Mouse (Mus musculus): ENCODE results near the gene Gng3. TPM values are rescaled to one million over a fixed set of nuclear protein-coding genes. Genes with fewer than 3 reads are reported as not detected.

The Gng3 gene
- total and polyA plus RNA-seq, 2 experiments from 2014 or later = 119 to 746 TPM

DNA sequence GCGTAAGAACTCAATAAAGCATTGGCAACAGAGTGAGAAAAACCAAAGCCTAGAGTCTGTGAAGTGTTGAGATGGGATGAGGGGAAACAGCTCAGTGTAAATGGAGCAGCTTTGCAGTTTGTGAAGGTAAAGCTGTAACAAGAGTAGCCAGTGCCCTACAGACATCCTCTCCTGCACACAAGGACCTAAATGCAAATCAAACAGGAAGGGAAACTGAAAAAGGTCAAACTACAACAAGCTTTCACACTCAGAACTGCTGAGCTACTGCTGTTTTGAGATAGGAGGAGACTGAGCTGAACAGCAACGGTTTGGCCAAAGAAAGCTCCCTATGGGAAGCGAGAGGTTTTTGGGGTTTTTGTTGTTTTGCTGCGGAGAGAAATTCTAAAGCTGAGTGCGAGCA, 32.2 kb downstream of the Gng3 start:
- DNase-seq (ENCODE audit: low spot score) (no peak), ATAC-seq (ENCODE audit: low FRiP score) (no peak)
- peaks cover 28% of the 10 kb centered on the region for H3K36me3 ChIP-seq (ENCODE audit: insufficient read depth, low read length)
- WGBS = 92% methylated on average over 5 of the region's 5 CpGs
- H3K9me3 ChIP-seq (ENCODE audit: low read length) = no peaks in the 10 kb centered on the region
- H3K4me3 ChIP-seq (ENCODE audit: low read depth, low read length) = no peak overlapping the region
- TF ChIP-seq CTCF (IDR thresholded peaks at IDR 0.05) = no peak
- no peak overlapping the region for H3K9ac ChIP-seq (replicated peaks; ENCODE audit: low read length, poor library complexity, severe bottlenecking)
- H3K4me2 ChIP-seq (ENCODE audit: low read depth, low read length, poor library complexity, severe bottlenecking) = no peak overlapping the region
- H3K27ac ChIP-seq (ENCODE audit: low read depth, low read length) = no peak overlapping the region
- peaks cover 5% of the 10 kb centered on the region; the same call in 1 of the 2 replicates for H3K4me1 ChIP-seq (ENCODE audit: insufficient read depth, low read length)
- no peaks in the 10 kb centered on the region for H3K27me3 ChIP-seq (ENCODE audit: insufficient read depth, low read length)

GRCm38 (mm10) chr19:8803879-8804660, 34.9 kb downstream of the Gng3 start:
- Histone ChIP-seq H3K9me3 (ENCODE audit: low read length) (no peaks in the 10 kb centered on the region), H3K36me3 (ENCODE audit: insufficient read depth, low read length) (peaks cover 14% of the 10 kb centered on the region), H3K27me3 (ENCODE audit: insufficient read depth, low read length) (no peaks in the 10 kb centered on the region), H3K9ac (replicated peaks; ENCODE audit: low read length, poor library complexity, severe bottlenecking) (no peak overlapping the region), H3K27ac (ENCODE audit: low read depth, low read length) (no peak overlapping the region), H3K4me2 (ENCODE audit: low read depth, low read length, poor library complexity, severe bottlenecking) (no peak overlapping the region), H3K4me1 (ENCODE audit: insufficient read depth, low read length) (peaks cover 5% of the 10 kb centered on the region; the same call in 1 of the 2 replicates), H3K4me3 (ENCODE audit: low read depth, low read length) (no peak overlapping the region)
- WGBS = 94% methylated on average over 11 of the region's 11 CpGs
- TF ChIP-seq CTCF (IDR thresholded peaks at IDR 0.05) = no peak
- no peak for DNase-seq (ENCODE audit: low spot score)
- no peak for ATAC-seq (ENCODE audit: low FRiP score)

- no peak for TF ChIP-seq CTCF (IDR thresholded peaks at IDR 0.05)
- 79% methylated on average over 9 of the region's 9 CpGs for WGBS
- Histone ChIP-seq H3K9ac (replicated peaks; ENCODE audit: low read length, poor library complexity, severe bottlenecking) (peak overlapping the region; percentile 51; the same call in 1 of the 2 replicates), H3K27me3 (ENCODE audit: insufficient read depth, low read length) (no peaks in the 10 kb centered on the region), H3K4me3 (ENCODE audit: low read depth, low read length) (peak overlapping the region; percentile 49), H3K9me3 (ENCODE audit: low read length) (no peaks in the 10 kb centered on the region), H3K27ac (ENCODE audit: low read depth, low read length) (peak overlapping the region; percentile 91), H3K4me2 (ENCODE audit: low read depth, low read length, poor library complexity, severe bottlenecking) (peak overlapping the region; percentile 47), H3K36me3 (ENCODE audit: insufficient read depth, low read length) (peaks cover 14% of the 10 kb centered on the region), H3K4me1 (ENCODE audit: insufficient read depth, low read length) (peaks cover 5% of the 10 kb centered on the region; the same call in 1 of the 2 replicates)
- no peak for ATAC-seq (ENCODE audit: low FRiP score)
- DNase-seq (ENCODE audit: low spot score) = no peak
Observed at GRCm38 (mm10) chr19:8803204-8803780, 35.7 kb downstream of the Gng3 start.

DNA sequence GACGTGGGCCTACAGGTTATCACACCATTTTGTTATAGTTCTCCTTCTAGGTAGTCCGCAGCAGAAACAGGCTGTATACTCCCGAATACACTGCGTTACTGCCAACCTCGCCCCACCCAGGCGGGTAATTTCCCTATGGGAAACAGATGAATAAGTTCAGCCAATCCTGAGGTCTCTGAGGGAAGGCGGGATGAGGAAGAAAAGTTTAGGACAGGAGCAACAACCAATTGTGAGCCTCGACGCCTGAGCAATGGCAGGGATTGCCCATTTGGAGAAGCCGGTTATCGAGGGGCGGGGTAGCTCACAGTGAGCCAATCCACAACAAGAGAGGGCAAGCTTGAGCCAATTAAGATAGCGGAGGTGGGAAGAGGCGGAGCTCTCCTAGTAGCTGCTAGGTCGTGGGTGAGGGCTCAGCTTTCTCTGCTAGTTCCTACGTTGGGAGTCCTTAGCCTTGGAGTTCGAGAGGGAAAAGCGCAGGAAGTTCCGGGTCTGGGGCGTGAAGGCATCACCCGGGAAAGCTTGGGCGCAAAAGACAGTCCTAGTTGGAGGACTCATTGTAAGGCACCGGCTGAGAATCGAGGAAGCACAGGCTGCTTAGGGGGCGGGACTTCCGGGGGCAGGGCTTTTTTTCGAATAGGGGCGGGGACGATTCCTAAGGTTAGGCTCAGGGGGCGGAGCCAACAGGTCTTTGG, 36.7 kb downstream of the Gng3 start, which contains the start of gene Zbtb3:
Zbtb3 (plus strand) TSS at position 426 of the 692 bp plus-strand sequence.
- ATAC-seq (ENCODE audit: low FRiP score) (peak; percentile 97), DNase-seq (ENCODE audit: low spot score) (peak; percentile 99)
- Histone ChIP-seq H3K27me3 (ENCODE audit: insufficient read depth, low read length) (no peaks in the 10 kb centered on the region), H3K9me3 (ENCODE audit: low read length) (no peaks in the 10 kb centered on the region), H3K27ac (ENCODE audit: low read depth, low read length) (peak within 1 kb of the TSS; percentile 91), H3K4me2 (ENCODE audit: low read depth, low read length, poor library complexity, severe bottlenecking) (peak within 1 kb of the TSS; percentile 47), H3K4me3 (ENCODE audit: low read depth, low read length) (peak within 1 kb of the TSS; percentile 49), H3K36me3 (ENCODE audit: insufficient read depth, low read length) (peaks cover 12% of the 10 kb centered on the region), H3K9ac (replicated peaks; ENCODE audit: low read length, poor library complexity, severe bottlenecking) (peak within 1 kb of the TSS; percentile 51), H3K4me1 (ENCODE audit: insufficient read depth, low read length) (peaks cover 5% of the 10 kb centered on the region; the same call in 1 of the 2 replicates)
- no peak for TF ChIP-seq CTCF (IDR thresholded peaks at IDR 0.05)
- WGBS = under 1% methylated on average over 30 of the region's 30 CpGs

- no peak for TF ChIP-seq CTCF (IDR thresholded peaks at IDR 0.05)
Observed at GRCm38 (mm10) chr19:8798947-8799315, 40.1 kb downstream of the Gng3 start.

More at GRCm38 (mm10) chr19:8798947-8799315, 40.1 kb downstream of the Gng3 start:
- Histone ChIP-seq H3K4me3 (ENCODE audit: low read depth, low read length) (peak overlapping the region; percentile 56; the same call in 1 of the 2 replicates), H3K36me3 (ENCODE audit: insufficient read depth, low read length) (peaks cover 8% of the 10 kb centered on the region), H3K27me3 (ENCODE audit: insufficient read depth, low read length) (no peaks in the 10 kb centered on the region), H3K4me1 (ENCODE audit: insufficient read depth, low read length) (peaks cover 5% of the 10 kb centered on the region; the same call in 1 of the 2 replicates), H3K9me3 (ENCODE audit: low read length) (no peaks in the 10 kb centered on the region), H3K4me2 (ENCODE audit: low read depth, low read length, poor library complexity, severe bottlenecking) (peak overlapping the region; percentile 52; the same call in 1 of the 2 replicates), H3K9ac (replicated peaks; ENCODE audit: low read length, poor library complexity, severe bottlenecking) (0 out of 2 replicates have a peak overlapping the region, but pooled peaks have one; percentile 8), H3K27ac (ENCODE audit: low read depth, low read length) (peak overlapping the region; percentile 43; the same call in 1 of the 2 replicates)
- no peak for ATAC-seq (ENCODE audit: low FRiP score)
- no peak for DNase-seq (ENCODE audit: low spot score)

Data from midbrain, postnatal 0 days (tissue).